Mouse (Mus musculus) adrenal gland, adult 2 months (tissue): Measurements from ENCODE around the gene Rftn1. TPM values are rescaled to one million over a fixed set of nuclear protein-coding genes. Genes with fewer than 3 reads are reported as not detected.

Experiments used
- DNase-seq: peaks from one replicate; pipeline ENCODE4 v3.0.0; 2021
- polyA plus RNA-seq: library from polyadenylated mRNA; depleted of rRNA; stranded (reverse); fragments of >200 nt; gene quantifications from 2 replicates; pipeline ENCODE4 v1.2.3, GENCODE M21; 2012
- total RNA-seq, 2 experiments: library from RNA; stranded (reverse); gene quantifications; 2 replicates each; pipeline ENCODE4 v1.2.3; 2021

Rftn1 gene
- total and polyA plus RNA-seq, 3 experiments = 9.1 to 26.8 (median 12.0) TPM

GRCm38 (mm10) chr17:50170935-50171545 lies 19.4 kb downstream of the Rftn1 start:
- no peak for DNase-seq

- DNase-seq = peak; percentile 60
Measured at GRCm38 (mm10) chr17:50169946-50170427, 20.5 kb downstream of the Rftn1 start.

GRCm38 (mm10) chr17:50160904-50161805 lies 29.3 kb downstream of the Rftn1 start:
- no peak for DNase-seq

GRCm38 (mm10) chr17:50160357-50160756 lies 30.1 kb downstream of the Rftn1 start:
- no peak for DNase-seq

GRCm38 (mm10) chr17:50159816-50160215 lies 30.7 kb downstream of the Rftn1 start:
- DNase-seq = no peak

- no peak for DNase-seq
Measured at GRCm38 (mm10) chr17:50158565-50158964, 31.9 kb downstream of the Rftn1 start.

- no peak for DNase-seq
Measured at GRCm38 (mm10) chr17:50157190-50158150, 33.0 kb downstream of the Rftn1 start.

GRCm38 (mm10) chr17:50152085-50152484 lies 38.4 kb downstream of the Rftn1 start:
- DNase-seq = no peak

GRCm38 (mm10) chr17:50151208-50151723 lies 39.2 kb downstream of the Rftn1 start:
- no peak for DNase-seq

- no peak for DNase-seq
Measured at GRCm38 (mm10) chr17:50150416-50151207, 39.9 kb downstream of the Rftn1 start.

- no peak for DNase-seq
Measured at GRCm38 (mm10) chr17:50149690-50150210, 40.7 kb downstream of the Rftn1 start.

- no peak for DNase-seq
Measured at GRCm38 (mm10) chr17:50147831-50148587, 42.5 kb downstream of the Rftn1 start.

GRCm38 (mm10) chr17:50143354-50143753 lies 47.1 kb downstream of the Rftn1 start:
- DNase-seq = no peak

GRCm38 (mm10) chr17:50142553-50142952 lies 47.9 kb downstream of the Rftn1 start:
- DNase-seq = no peak

GRCm38 (mm10) chr17:50142151-50142550 lies 48.3 kb downstream of the Rftn1 start:
- DNase-seq = no peak

- DNase-seq = peak; percentile 55
Measured at GRCm38 (mm10) chr17:50136060-50136459, 54.4 kb downstream of the Rftn1 start.

GRCm38 (mm10) chr17:50135466-50135865 lies 55.0 kb downstream of the Rftn1 start:
- no peak for DNase-seq

GRCm38 (mm10) chr17:50131698-50132097 lies 58.8 kb downstream of the Rftn1 start:
- DNase-seq = no peak

GRCm38 (mm10) chr17:50130421-50130820 lies 60.1 kb downstream of the Rftn1 start:
- DNase-seq = no peak

- no peak for DNase-seq
Measured at GRCm38 (mm10) chr17:50128392-50128791, 62.1 kb downstream of the Rftn1 start.
